Mouse (Mus musculus): ENCODE data around the gene Kirrel.

The Kirrel gene

GRCm38 (mm10) chr3:87174096-87174768, at the start of gene Kirrel:
Gene Kirrel, minus strand, starts transcription at chr3:87174747.
- peak; percentile 93 for DNase-seq

- no peak for DNase-seq
Measured at GRCm38 (mm10) chr3:87223636-87224035, 49.1 kb upstream of the Kirrel start.

- DNase-seq, result no peak
Measured at GRCm38 (mm10) chr3:87222346-87222745, 47.8 kb upstream of the Kirrel start.

GRCm38 (mm10) chr3:87215176-87215575, 40.6 kb upstream of the Kirrel start:
- no peak for DNase-seq

GRCm38 (mm10) chr3:87214221-87214864, 39.8 kb upstream of the Kirrel start:
- DNase-seq, result no peak

- DNase-seq, result no peak
Measured at GRCm38 (mm10) chr3:87206336-87207075, 32.0 kb upstream of the Kirrel start.

- peak; percentile 35 for DNase-seq
Measured at GRCm38 (mm10) chr3:87196637-87197036, 22.1 kb upstream of the Kirrel start.

- no peak for DNase-seq
Measured at GRCm38 (mm10) chr3:87195041-87195440, 20.5 kb upstream of the Kirrel start.

- no peak for DNase-seq
Measured at GRCm38 (mm10) chr3:87194591-87194990, 20.0 kb upstream of the Kirrel start.

GRCm38 (mm10) chr3:87193756-87194155, 19.2 kb upstream of the Kirrel start:
- no peak for DNase-seq

GRCm38 (mm10) chr3:87193352-87193751, 18.8 kb upstream of the Kirrel start:
- DNase-seq, result no peak

- DNase-seq, result peak; percentile 0
Measured at GRCm38 (mm10) chr3:87176687-87177086, 2.1 kb upstream of the Kirrel start.

GRCm38 (mm10) chr3:87175438-87175815, 880 bp upstream of the Kirrel start:
- DNase-seq, result peak; percentile 67

- DNase-seq, result peak; percentile 9
Measured at GRCm38 (mm10) chr3:87174769-87175437, 356 bp upstream of the Kirrel start.

- no peak for DNase-seq
Measured at GRCm38 (mm10) chr3:87173486-87174085, 961 bp downstream of the Kirrel start.

- DNase-seq, result peak; percentile 18
Measured at GRCm38 (mm10) chr3:87173103-87173444, 1.5 kb downstream of the Kirrel start.

- DNase-seq, result peak; percentile 60
Measured at GRCm38 (mm10) chr3:87172351-87173102, 2.0 kb downstream of the Kirrel start.

GRCm38 (mm10) chr3:87171201-87172100, 3.1 kb downstream of the Kirrel start:
- DNase-seq, result peak; percentile 4

GRCm38 (mm10) chr3:87169402-87170015, 5.0 kb downstream of the Kirrel start:
- peak; percentile 1 for DNase-seq

- peak; percentile 6 for DNase-seq
Measured at GRCm38 (mm10) chr3:87168756-87169155, 5.8 kb downstream of the Kirrel start.

GRCm38 (mm10) chr3:87167621-87168020, 6.9 kb downstream of the Kirrel start:
- DNase-seq, result no peak

Data from lung, postnatal 10 days (tissue).